Mouse (Mus musculus) midbrain, embryonic 13.5 days (tissue): ENCODE data around the gene Olfr1168. TPM values are rescaled to one million over a fixed set of nuclear protein-coding genes. Genes with fewer than 3 reads are reported as not detected.
"Not testable (repeated sequence)": the region's sequence is repeated elsewhere in the genome, so short reads cannot be mapped to it uniquely, and the experiment has no call there.

Experiments used
- ATAC-seq: fragments of 200-750 bp; cut with Nextera tagmentation; 2 replicates; pipeline ENCODE4 v1.8.0; 2017; ENCODE audit warnings: mild to moderate bottlenecking, moderate TSS enrichment, moderate library complexity
- H3K27ac ChIP-seq: fragments of 300-500 bp; sonication (generic); 2 replicates; pipeline ENCODE4 v1.5.1; 2015; ENCODE audit warnings: inconsistent platforms, mild to moderate bottlenecking, moderate library complexity
- H3K27me3 ChIP-seq: fragments of 300-500 bp; sonication (generic); 2 replicates; pipeline ENCODE4 v1.6.1; 2015; ENCODE audit warnings: mild to moderate bottlenecking, inconsistent platforms
- H3K36me3 ChIP-seq: fragments of 300-500 bp; sonication (generic); 2 replicates; pipeline ENCODE4 v1.6.1; 2015; ENCODE audit warnings: mild to moderate bottlenecking, inconsistent platforms
- H3K4me1 ChIP-seq: fragments of 300-500 bp; sonication (generic); replicated peaks from 2 replicates; pipeline ENCODE4 v1.6.1; 2015; ENCODE audit warnings: inconsistent platforms
- H3K4me2 ChIP-seq: fragments of 300-500 bp; sonication (generic); replicated peaks from 2 replicates; pipeline ENCODE4 v1.6.1; 2015; ENCODE audit warnings: moderate library complexity, mild to moderate bottlenecking, inconsistent platforms
- H3K4me3 ChIP-seq: fragments of 300-500 bp; sonication (generic); replicated peaks from 2 replicates; pipeline ENCODE4 v1.5.1; 2015; ENCODE audit warnings: mild to moderate bottlenecking, inconsistent platforms
- H3K9ac ChIP-seq: fragments of 300-500 bp; sonication (generic); replicated peaks from 2 replicates; pipeline ENCODE4 v1.6.1; 2015; ENCODE audit warnings: mild to moderate bottlenecking, inconsistent platforms
- H3K9me3 ChIP-seq: fragments of 300-500 bp; sonication (generic); 2 replicates; pipeline ENCODE4 v1.6.1; 2016; ENCODE audit warnings: mild to moderate bottlenecking, inconsistent platforms
- WGBS: fragments of 180-500 bp; shearing (Covaris S2); methylation state at CpG from one replicate; pipeline ENCODE4 v1.1.7; 2015; 5-methylcytosine and 5-hydroxymethylcytosine counted together
- polyA plus RNA-seq: library from polyadenylated mRNA; unstranded; fragments of >200 nt; fragmentation: Nextera tagmentation; extraction: Ambion mirVana; gene quantifications from 2 replicates; pipeline ENCODE4 v1.2.1, GENCODE M21; 2015

Gene Olfr1168
- not detected in 2 replicates for polyA plus RNA-seq

DNA sequence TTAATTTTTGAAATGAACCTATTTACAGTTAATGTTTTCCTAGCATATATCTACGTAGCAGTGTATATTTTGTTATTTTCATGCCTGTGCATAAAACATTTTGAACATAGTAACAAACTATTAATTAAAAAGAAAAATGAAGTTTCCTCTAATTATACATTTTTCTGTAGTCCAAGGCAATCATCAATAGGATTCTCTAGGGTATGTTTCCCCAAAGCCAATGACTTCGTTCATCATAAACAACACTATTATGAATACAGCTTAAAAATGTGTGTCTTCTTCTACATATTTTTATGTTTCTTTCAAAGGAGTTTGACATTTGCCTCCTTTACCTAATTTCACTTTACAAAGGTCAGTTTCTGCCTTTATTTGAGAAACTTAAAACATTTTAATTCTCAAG, at the start of gene Olfr1168:
Olfr1168 (plus strand) TSS at position 301 of the 400 bp plus-strand sequence.
- Histone ChIP-seq H3K9me3 (no peaks in the 10 kb centered on the region), H3K4me2 (no peak within 1 kb of the TSS), H3K9ac (no peak within 1 kb of the TSS), H3K27ac (no peak within 1 kb of the TSS), H3K4me1 (no peaks in the 10 kb centered on the region), H3K36me3 (no peaks in the 10 kb centered on the region), H3K27me3 (no peaks in the 10 kb centered on the region), H3K4me3 (no peak within 1 kb of the TSS)
- ATAC-seq: no peak
- WGBS: 92% methylated on average over 2 of the region's 2 CpGs

DNA sequence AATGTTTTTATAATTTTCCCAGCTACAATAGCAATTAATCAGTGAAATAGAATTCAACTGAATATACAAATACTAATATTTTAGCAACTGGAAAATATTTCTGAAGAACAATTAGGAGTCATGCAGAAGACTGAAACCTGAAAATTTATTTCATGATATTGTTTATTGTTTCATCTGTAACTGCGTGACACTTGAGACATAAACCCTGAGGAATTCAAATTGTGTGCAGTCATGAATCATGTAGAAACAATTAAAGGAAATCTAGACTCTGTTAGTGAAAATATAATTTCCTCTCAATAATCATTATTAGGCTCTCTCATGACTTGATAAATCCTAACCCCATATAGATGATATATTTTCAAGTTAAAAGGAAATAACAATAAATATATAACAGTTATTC, 26.6 kb upstream of the Olfr1168 start, which contains the start of gene Olfr1167:
Olfr1167 (minus strand) TSS at position 101 of the 400 bp plus-strand sequence.
- H3K9ac ChIP-seq, H3K36me3 ChIP-seq, ATAC-seq, H3K27ac ChIP-seq, H3K4me3 ChIP-seq, H3K9me3 ChIP-seq, H3K4me2 ChIP-seq, H3K27me3 ChIP-seq, H3K4me1 ChIP-seq: not testable (repeated sequence)
- WGBS: 94% methylated on average over 1 of the region's 1 CpGs

DNA sequence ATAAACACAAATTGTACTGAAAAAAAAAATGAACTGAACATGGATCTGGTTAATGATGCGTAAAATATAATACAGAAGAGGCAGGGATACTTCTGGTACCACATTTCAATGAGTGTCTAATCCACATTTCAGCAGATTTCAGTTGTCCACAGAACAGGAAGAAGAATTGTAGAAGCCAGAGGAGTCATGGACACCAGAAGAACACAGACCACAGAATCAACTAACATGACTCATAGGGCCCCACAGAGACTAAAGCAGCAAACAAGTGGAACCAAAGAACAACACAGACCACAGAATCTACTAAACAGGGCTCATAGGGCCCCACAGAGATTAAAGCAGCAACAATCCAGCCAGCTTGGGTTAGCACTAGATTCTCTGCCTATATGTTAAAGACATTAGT, 39.1 kb downstream of the Olfr1168 start:
- H3K27me3 ChIP-seq: no peaks in the 10 kb centered on the region
- H3K4me2 ChIP-seq: no peak overlapping the region
- H3K9ac ChIP-seq: no peak overlapping the region
- no peaks in the 10 kb centered on the region for H3K36me3 ChIP-seq
- H3K4me3 ChIP-seq: no peak overlapping the region
- WGBS: 93% methylated on average over 1 of the region's 1 CpGs
- no peak overlapping the region for H3K27ac ChIP-seq
- H3K4me1 ChIP-seq: no peaks in the 10 kb centered on the region
- no peaks in the 10 kb centered on the region for H3K9me3 ChIP-seq
- ATAC-seq: no peak

DNA sequence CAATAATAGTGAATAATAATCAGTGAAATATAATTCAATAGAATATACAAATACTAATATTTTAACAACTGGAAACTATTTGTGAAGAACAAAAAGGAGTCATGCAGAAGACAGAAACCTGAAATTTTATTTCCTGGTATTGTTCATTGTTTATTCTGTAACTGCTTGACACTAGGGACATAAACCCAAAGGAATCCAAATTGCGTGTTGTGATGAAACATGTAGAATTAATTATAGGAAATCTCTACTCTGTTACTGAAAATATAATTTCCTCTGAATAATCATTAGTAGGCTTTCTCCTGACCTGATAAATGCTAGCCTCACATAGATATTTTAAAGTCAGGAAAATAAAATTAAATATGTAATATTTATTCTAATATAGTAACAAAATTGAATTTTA, 46.6 kb downstream of the Olfr1168 start, which contains the start of gene Olfr1170:
Olfr1170 (minus strand) TSS at position 101 of the 400 bp plus-strand sequence.
- Histone ChIP-seq H3K9me3 (no peaks in the 10 kb centered on the region), H3K4me2 (no peak within 1 kb of the TSS), H3K4me1 (no peaks in the 10 kb centered on the region), H3K4me3 (no peak within 1 kb of the TSS), H3K27ac (no peak within 1 kb of the TSS), H3K36me3 (no peaks in the 10 kb centered on the region), H3K9ac (no peak within 1 kb of the TSS), H3K27me3 (no peaks in the 10 kb centered on the region)
- ATAC-seq: no peak
- WGBS: 85% methylated on average over 1 of the region's 1 CpGs

Other genes starting within 250 kb of the Olfr1168 start
- gene Olfr1155, start 236.7 kb upstream of the Olfr1168 start, polyA plus RNA-seq: not detected in 2 replicates
- gene Olfr1156, start 228.8 kb upstream of the Olfr1168 start, polyA plus RNA-seq: not detected in 2 replicates
- not detected in 2 replicates for gene Olfr1157, start 213.6 kb upstream of the Olfr1168 start, polyA plus RNA-seq
- not detected in 2 replicates for gene Olfr74, start 207.2 kb upstream of the Olfr1168 start, polyA plus RNA-seq
- not detected in 2 replicates for gene Olfr1158, start 191.8 kb upstream of the Olfr1168 start, polyA plus RNA-seq
- gene Olfr1160, start 173.6 kb upstream of the Olfr1168 start, polyA plus RNA-seq: not detected in 2 replicates
- not detected in 2 replicates for gene Olfr1161, start 159.1 kb upstream of the Olfr1168 start, polyA plus RNA-seq
- gene Olfr73, start 144.2 kb upstream of the Olfr1168 start, polyA plus RNA-seq: not detected in 2 replicates
- gene Olfr1162, start 130.8 kb upstream of the Olfr1168 start, polyA plus RNA-seq: not detected in 2 replicates
- gene Olfr1163, start 110.0 kb upstream of the Olfr1168 start, polyA plus RNA-seq: not detected in 2 replicates
- not detected in 2 replicates for gene Olfr1164, start 87.9 kb upstream of the Olfr1168 start, polyA plus RNA-seq
- not detected in 2 replicates for gene Olfr1166, start 53.6 kb upstream of the Olfr1168 start, polyA plus RNA-seq
- gene Olfr1167, start 26.7 kb upstream of the Olfr1168 start, polyA plus RNA-seq: not detected in 2 replicates
- not detected in 2 replicates for gene Olfr1170, start 46.5 kb downstream of the Olfr1168 start, polyA plus RNA-seq
- gene Olfr1173, start 98.0 kb downstream of the Olfr1168 start, polyA plus RNA-seq: not detected in 2 replicates
- not detected in 2 replicates for gene Olfr1174-ps, start 133.3 kb downstream of the Olfr1168 start, polyA plus RNA-seq
- not detected in 2 replicates for gene Olfr1175-ps, start 145.3 kb downstream of the Olfr1168 start, polyA plus RNA-seq
- not detected in 2 replicates for gene Olfr1176, start 154.8 kb downstream of the Olfr1168 start, polyA plus RNA-seq
- not detected in 2 replicates for gene Olfr1177-ps, start 164.6 kb downstream of the Olfr1168 start, polyA plus RNA-seq
- not detected in 2 replicates for gene Olfr1178, start 205.2 kb downstream of the Olfr1168 start, polyA plus RNA-seq
- gene Olfr1179, start 224.6 kb downstream of the Olfr1168 start, polyA plus RNA-seq: not detected in 2 replicates
- not detected in 2 replicates for gene Olfr1180, start 237.3 kb downstream of the Olfr1168 start, polyA plus RNA-seq
- gene Olfr1181, start 244.3 kb downstream of the Olfr1168 start, polyA plus RNA-seq: not detected in 2 replicates